Mouse (Mus musculus) liver, embryonic 14.5 days (tissue): Measurements from ENCODE around the gene Etv6. TPM values are rescaled to one million over a fixed set of nuclear protein-coding genes. Genes with fewer than 3 reads are reported as not detected.

ENCODE experiments used
- ATAC-seq: fragments of 200-750 bp; cut with Nextera tagmentation; 2 replicates; pipeline ENCODE4 v1.8.0; 2017; ENCODE audit warnings: moderate number of reproducible peaks, mild to moderate bottlenecking, moderate library complexity; ENCODE audit not compliant: insufficient read depth
- DNase-seq, 3 experiments: peaks; one replicate each; pipeline ENCODE4 v3.0.0-alpha.2; 2012 to 2013; ENCODE audit warnings: low read depth in 3 of 3, low spot score in 3 of 3
- H3K27ac ChIP-seq: fragments of 300-500 bp; sonication (generic); 2 replicates; pipeline ENCODE4 v1.5.1; 2014; ENCODE audit warnings: moderate library complexity, mild to moderate bottlenecking, control low read depth, inconsistent platforms
- H3K27me3 ChIP-seq: fragments of 300-500 bp; sonication (generic); 2 replicates; pipeline ENCODE4 v1.6.1; 2014; ENCODE audit warnings: mild to moderate bottlenecking, low read length, moderate library complexity; ENCODE audit not compliant: control insufficient read depth, insufficient read depth
- H3K36me3 ChIP-seq: fragments of 300-500 bp; sonication (generic); replicated peaks from 2 replicates; pipeline ENCODE4 v1.6.1; 2014; ENCODE audit warnings: low read depth; ENCODE audit not compliant: control insufficient read depth, insufficient read depth
- H3K4me1 ChIP-seq, 2 experiments: fragments of 200-500 bp in 1 of 2; fragments of 300-500 bp in 1 of 2; sonication (generic) in 1 of 2; replicated peaks; 2 replicates each; pipeline ENCODE4 v1.6.1; 2012 to 2014; ENCODE audit warnings: antibody characterized with exemption in 1 of 2, inconsistent platforms in 1 of 2, low read length in 1 of 2; ENCODE audit not compliant: control insufficient read depth in 2 of 2, insufficient read depth in 2 of 2
- H3K4me2 ChIP-seq: fragments of 300-500 bp; sonication (generic); 2 replicates; pipeline ENCODE4 v1.6.1; 2014; ENCODE audit warnings: low read depth, mild to moderate bottlenecking, control low read depth, moderate library complexity
- H3K4me3 ChIP-seq, 2 experiments: fragments of 200-500 bp in 1 of 2; fragments of 300-500 bp in 1 of 2; sonication (generic) in 1 of 2; 2 replicates each; pipeline ENCODE4 v1.5.1; 2012 to 2014; ENCODE audit warnings: low read depth in 2 of 2, low read length in 2 of 2, mild to moderate bottlenecking in 2 of 2, control low read depth in 1 of 2, inconsistent platforms in 1 of 2, moderate library complexity in 1 of 2; ENCODE audit not compliant: insufficient read depth in 1 of 2
- H3K9ac ChIP-seq: fragments of 300-500 bp; sonication (generic); replicated peaks from 2 replicates; pipeline ENCODE4 v1.6.1; 2014; ENCODE audit warnings: mild to moderate bottlenecking, control low read depth, moderate library complexity
- H3K9me3 ChIP-seq: fragments of 300-500 bp; sonication (generic); 2 replicates; pipeline ENCODE4 v1.6.1; 2016; ENCODE audit warnings: low read length, mixed read lengths; ENCODE audit not compliant: control insufficient read depth
- CTCF ChIP-seq: IDR thresholded peaks from 2 replicates; pipeline ENCODE4 v1.5.1; 2016; ENCODE audit warnings: antibody characterized with exemption, low read depth, control low read depth
- EP300 ChIP-seq: IDR thresholded peaks from 2 replicates; pipeline ENCODE4 v1.6.1; 2016; ENCODE audit warnings: antibody characterized with exemption, low read depth
- WGBS: fragments of 180-500 bp; shearing (Covaris S2); extraction: QIAGEN DNeasy Blood & Tissue Kit; methylation state at CpG from one replicate; pipeline ENCODE4 v1.1.7; 2014; ENCODE audit not compliant: insufficient replicate concordance; 5-methylcytosine and 5-hydroxymethylcytosine counted together
- polyA plus RNA-seq, 2 experiments: library from polyadenylated mRNA; depleted of rRNA in 1 of 2; stranded (reverse) in 1 of 2; unstranded in 1 of 2; fragments of >200 nt; fragmentation: Nextera tagmentation in 1 of 2; extraction: Ambion mirVana in 1 of 2; gene quantifications; 2 replicates each; pipeline versions ENCODE4 v1.2.1 to v1.2.3; 2012 to 2014

The Etv6 gene
- polyA plus RNA-seq, 2 experiments: 2.6 to 3.0 TPM

DNA sequence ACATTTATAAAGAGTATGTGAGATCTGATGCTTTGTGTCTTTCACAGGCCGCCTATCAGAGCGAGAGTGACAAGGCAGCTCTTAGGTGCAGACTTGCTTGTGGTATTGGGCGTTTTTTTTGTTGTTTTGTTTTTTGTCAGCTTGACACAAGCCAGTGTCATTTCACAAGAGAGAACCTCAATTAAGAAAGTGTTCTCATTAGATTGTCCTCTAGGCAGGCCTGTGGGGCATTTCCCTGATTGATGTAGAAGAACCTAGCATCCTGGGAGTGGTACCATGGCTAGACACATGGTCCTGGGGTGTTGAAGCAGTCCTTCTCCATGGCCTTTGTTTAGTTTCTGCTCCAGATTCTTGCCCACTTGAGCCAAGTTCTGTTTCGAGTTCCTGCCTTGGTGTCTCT lies 31.5 kb downstream of the Etv6 start:
- no peak for TF ChIP-seq CTCF
- no peak for TF ChIP-seq EP300
- H3K4me3 ChIP-seq: no peak overlapping the region
- H3K9me3 ChIP-seq: no peaks in the 10 kb centered on the region
- DNase-seq (no peak), ATAC-seq (no peak)
- H3K4me1 ChIP-seq: peaks cover 0 to 5% of the 10 kb centered on the region in 2 experiments; a peak in 2 of 4 replicates
- H3K9ac ChIP-seq: no peak overlapping the region
- no peaks in the 10 kb centered on the region for H3K36me3 ChIP-seq
- H3K4me2 ChIP-seq: no peak overlapping the region
- 65% methylated on average over 4 of the region's 4 CpGs for WGBS
- no peak overlapping the region for H3K27ac ChIP-seq
- H3K27me3 ChIP-seq: no peaks in the 10 kb centered on the region

DNA sequence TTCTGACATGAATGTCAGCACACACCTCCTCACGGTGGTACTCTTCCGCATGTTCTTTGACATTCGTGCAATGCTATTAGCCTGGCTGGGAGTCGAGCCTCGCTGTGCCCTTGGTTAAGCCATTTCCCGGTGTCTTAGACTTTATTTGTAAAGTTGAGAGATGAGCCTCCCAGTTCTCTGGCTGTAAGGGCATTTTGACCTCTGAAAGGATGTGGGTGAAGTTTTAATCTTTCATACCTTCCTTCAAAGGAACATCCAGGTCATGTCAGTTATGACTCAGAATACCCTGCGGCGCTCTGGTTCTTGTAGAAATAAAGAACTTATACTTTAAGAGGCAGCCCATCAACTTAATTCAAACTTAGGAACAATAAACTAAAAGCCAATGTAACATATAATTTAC lies 32.0 kb downstream of the Etv6 start:
- Histone ChIP-seq H3K4me3 (no peak overlapping the region), H3K27me3 (no peaks in the 10 kb centered on the region), H3K4me2 (no peak overlapping the region), H3K27ac (no peak overlapping the region), H3K9me3 (no peaks in the 10 kb centered on the region), H3K36me3 (no peaks in the 10 kb centered on the region), H3K9ac (no peak overlapping the region), H3K4me1 (peaks cover 0 to 6% of the 10 kb centered on the region in 2 experiments; a peak in 2 of 4 replicates)
- WGBS: 77% methylated on average over 8 of the region's 8 CpGs
- no peak for DNase-seq
- no peak for TF ChIP-seq EP300
- TF ChIP-seq CTCF: no peak
- no peak for ATAC-seq

DNA sequence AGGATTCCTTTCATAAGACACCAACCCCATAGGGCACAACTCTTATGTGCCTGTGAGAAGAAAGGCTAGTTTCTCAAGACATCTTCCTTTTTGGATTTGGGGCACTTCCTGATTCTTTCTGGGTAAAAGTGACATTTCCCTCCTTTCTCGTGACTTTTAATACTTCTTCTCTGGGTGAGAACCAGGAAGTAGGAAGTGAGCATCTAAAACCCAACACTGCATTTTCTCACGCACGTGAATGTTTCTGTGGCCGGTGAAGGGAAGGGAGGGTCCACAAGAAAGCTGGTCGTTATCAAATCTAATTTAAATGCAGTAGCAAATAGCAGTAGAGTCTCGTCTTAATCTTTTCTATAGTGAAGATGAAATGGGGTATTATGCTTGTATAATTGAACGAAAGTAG lies 36.9 kb downstream of the Etv6 start:
- Histone ChIP-seq H3K9me3 (no peaks in the 10 kb centered on the region), H3K4me3 (no peak overlapping the region), H3K4me2 (no peak overlapping the region), H3K9ac (no peak overlapping the region), H3K27me3 (no peaks in the 10 kb centered on the region), H3K36me3 (no peaks in the 10 kb centered on the region), H3K27ac (no peak overlapping the region), H3K4me1 (peaks cover 0 to 3% of the 10 kb centered on the region in 2 experiments; a peak in 1 of 4 replicates)
- ATAC-seq (no peak), DNase-seq (no peak)
- WGBS: 44% methylated on average over 7 of the region's 7 CpGs
- no peak for TF ChIP-seq EP300
- TF ChIP-seq CTCF: no peak

DNA sequence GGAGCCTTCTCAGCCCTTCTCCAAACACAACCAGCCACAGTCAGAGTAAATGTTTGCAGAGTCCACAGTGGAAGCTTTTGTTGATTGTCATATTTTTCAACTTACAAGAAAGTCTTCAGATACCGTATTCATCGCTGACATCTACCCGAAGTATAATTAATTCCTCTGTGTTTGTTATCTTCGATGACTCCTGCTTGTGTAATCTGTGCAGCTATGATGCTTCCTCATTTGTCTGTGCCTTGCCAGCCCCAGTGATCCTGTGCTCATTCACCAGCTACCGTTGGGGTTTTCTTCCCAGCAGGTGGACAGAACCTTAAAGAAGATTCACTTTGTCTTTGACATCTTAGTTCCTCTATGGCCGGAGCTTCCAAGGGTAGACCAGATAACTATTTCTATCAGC lies 37.4 kb downstream of the Etv6 start:
- H3K27ac ChIP-seq: no peak overlapping the region
- no peak overlapping the region for H3K4me3 ChIP-seq
- 51% methylated on average over 6 of the region's 6 CpGs for WGBS
- H3K9me3 ChIP-seq: no peaks in the 10 kb centered on the region
- no peaks in the 10 kb centered on the region for H3K27me3 ChIP-seq
- no peak for ATAC-seq
- H3K9ac ChIP-seq: no peak overlapping the region
- TF ChIP-seq CTCF: no peak
- no peak for TF ChIP-seq EP300
- no peak for DNase-seq
- peaks cover 0 to 3% of the 10 kb centered on the region in 2 experiments; a peak in 1 of 4 replicates for H3K4me1 ChIP-seq
- H3K36me3 ChIP-seq: no peaks in the 10 kb centered on the region
- H3K4me2 ChIP-seq: no peak overlapping the region

DNA sequence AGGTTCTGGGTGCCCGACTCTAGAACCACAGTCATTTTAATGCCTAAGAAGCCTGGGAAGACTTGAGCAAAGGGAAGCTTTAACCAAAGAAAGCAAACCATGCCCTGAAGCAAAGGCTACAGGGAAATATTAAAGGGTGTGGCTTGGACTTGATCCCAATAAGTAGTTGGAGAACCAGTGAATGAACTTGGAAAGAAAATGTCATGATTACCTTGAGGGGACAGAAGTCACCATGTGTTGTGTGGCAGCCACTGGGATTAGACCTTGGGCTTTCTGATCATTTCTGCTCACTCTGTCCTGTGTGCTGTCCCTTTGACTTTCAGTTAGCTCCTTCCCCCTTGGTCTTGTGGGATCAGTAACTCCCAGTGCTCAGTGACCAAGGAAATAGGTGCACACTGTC lies 38.9 kb downstream of the Etv6 start:
- ATAC-seq (no peak), DNase-seq (no peak)
- 72% methylated on average over 1 of the region's 1 CpGs for WGBS
- H3K4me1 ChIP-seq: peaks cover 0 to 3% of the 10 kb centered on the region in 2 experiments; a peak in 1 of 4 replicates
- no peaks in the 10 kb centered on the region for H3K36me3 ChIP-seq
- H3K27ac ChIP-seq: no peak overlapping the region
- no peak overlapping the region for H3K4me3 ChIP-seq
- H3K9ac ChIP-seq: no peak overlapping the region
- no peak overlapping the region for H3K4me2 ChIP-seq
- H3K9me3 ChIP-seq: no peaks in the 10 kb centered on the region
- TF ChIP-seq EP300 (no peak), CTCF (no peak)
- no peaks in the 10 kb centered on the region for H3K27me3 ChIP-seq
